Mouse (Mus musculus) stomach, postnatal 0 days (tissue): ENCODE results near the gene Cavin1. TPM values are rescaled to one million over a fixed set of nuclear protein-coding genes. Genes with fewer than 3 reads are reported as not detected.
A peak's percentile ranks its signal among the peaks of the same experiment; 100 is the strongest.
"Not testable (repeated sequence)": the region's sequence is repeated elsewhere in the genome, so short reads cannot be mapped to it uniquely, and the experiment has no call there.

ENCODE experiments used
- ATAC-seq: fragments of 200-750 bp; cut with Nextera tagmentation; 2 replicates; pipeline ENCODE4 v1.8.0; 2017; ENCODE audit not compliant: low FRiP score, low TSS enrichment
- DNase-seq: peaks from one replicate; pipeline ENCODE4 v3.0.0-alpha.2; 2016; ENCODE audit warnings: low spot score
- H3K27ac ChIP-seq: fragments of 300-500 bp; sonication (generic); replicated peaks from 2 replicates; pipeline ENCODE4 v1.5.1; 2014; ENCODE audit warnings: mild to moderate bottlenecking, control low read depth
- H3K27me3 ChIP-seq: fragments of 300-500 bp; sonication (generic); 2 replicates; pipeline ENCODE4 v1.6.1; 2014; ENCODE audit warnings: low read length; ENCODE audit not compliant: control insufficient read depth, insufficient read depth
- H3K36me3 ChIP-seq: fragments of 300-500 bp; sonication (generic); 2 replicates; pipeline ENCODE4 v1.6.1; 2014; ENCODE audit warnings: low read length, mixed read lengths; ENCODE audit not compliant: control insufficient read depth, insufficient read depth
- H3K4me1 ChIP-seq: fragments of 300-500 bp; sonication (generic); replicated peaks from 2 replicates; pipeline ENCODE4 v1.6.1; 2014; ENCODE audit warnings: antibody characterized with exemption; ENCODE audit not compliant: control insufficient read depth, insufficient read depth
- H3K4me2 ChIP-seq: fragments of 300-500 bp; sonication (generic); replicated peaks from 2 replicates; pipeline ENCODE4 v1.6.1; 2014; ENCODE audit warnings: low read depth, mild to moderate bottlenecking, control low read depth, moderate library complexity
- H3K4me3 ChIP-seq: fragments of 300-500 bp; sonication (generic); 2 replicates; pipeline ENCODE4 v1.5.1; 2014; ENCODE audit warnings: low read depth, low read length, control low read depth
- H3K9ac ChIP-seq: fragments of 300-500 bp; sonication (generic); 2 replicates; pipeline ENCODE4 v1.6.1; 2014; ENCODE audit warnings: mild to moderate bottlenecking, low read length, control low read depth, mixed read lengths
- H3K9me3 ChIP-seq: fragments of 300-500 bp; sonication (generic); 2 replicates; pipeline ENCODE4 v1.6.1; 2016; ENCODE audit warnings: low read length; ENCODE audit not compliant: control insufficient read depth
- CTCF ChIP-seq: IDR thresholded peaks from 2 replicates; pipeline ENCODE4 v1.5.1; 2016; ENCODE audit warnings: antibody characterized with exemption, low read depth, mild to moderate bottlenecking, moderate library complexity
- EP300 ChIP-seq: optimal IDR thresholded peaks from 2 replicates; pipeline ENCODE3; 2016; ENCODE audit warnings: antibody characterized with exemption
- WGBS: fragments of 180-500 bp; shearing (Covaris S2); extraction: QIAGEN DNeasy Blood & Tissue Kit; methylation state at CpG from one replicate; pipeline ENCODE4 v1.1.7; 2014; 5-methylcytosine and 5-hydroxymethylcytosine counted together
- polyA plus RNA-seq: library from polyadenylated mRNA; unstranded; fragments of >200 nt; fragmentation: Nextera tagmentation; extraction: Ambion mirVana; gene quantifications from 2 replicates; pipeline ENCODE4 v1.2.1, GENCODE M21; 2015

Gene Cavin1
- polyA plus RNA-seq, 1 experiment from 2014 or later: 331 TPM

GRCm38 (mm10) chr11:101003025-101003685 lies 32.5 kb upstream of the Cavin1 start:
- ATAC-seq (peak; percentile 91), DNase-seq (peak; percentile 40)
- H3K27ac ChIP-seq: no peak overlapping the region
- H3K9ac ChIP-seq: no peak overlapping the region
- H3K4me1 ChIP-seq: no peaks in the 10 kb centered on the region
- H3K9me3 ChIP-seq: no peaks in the 10 kb centered on the region
- no peak for TF ChIP-seq EP300
- H3K36me3 ChIP-seq: no peaks in the 10 kb centered on the region
- H3K27me3 ChIP-seq: no peaks in the 10 kb centered on the region
- no peak overlapping the region for H3K4me2 ChIP-seq
- WGBS: 41% methylated on average over 3 of the region's 3 CpGs
- H3K4me3 ChIP-seq: no peak overlapping the region

GRCm38 (mm10) chr11:101001875-101002552 lies 31.3 kb upstream of the Cavin1 start:
- H3K36me3 ChIP-seq, H3K27ac ChIP-seq, ATAC-seq, H3K4me2 ChIP-seq, DNase-seq, H3K27me3 ChIP-seq, H3K4me1 ChIP-seq, H3K9me3 ChIP-seq, H3K9ac ChIP-seq, H3K4me3 ChIP-seq: not testable (repeated sequence)
- WGBS: 79% methylated on average over 3 of the region's 6 CpGs

DNA sequence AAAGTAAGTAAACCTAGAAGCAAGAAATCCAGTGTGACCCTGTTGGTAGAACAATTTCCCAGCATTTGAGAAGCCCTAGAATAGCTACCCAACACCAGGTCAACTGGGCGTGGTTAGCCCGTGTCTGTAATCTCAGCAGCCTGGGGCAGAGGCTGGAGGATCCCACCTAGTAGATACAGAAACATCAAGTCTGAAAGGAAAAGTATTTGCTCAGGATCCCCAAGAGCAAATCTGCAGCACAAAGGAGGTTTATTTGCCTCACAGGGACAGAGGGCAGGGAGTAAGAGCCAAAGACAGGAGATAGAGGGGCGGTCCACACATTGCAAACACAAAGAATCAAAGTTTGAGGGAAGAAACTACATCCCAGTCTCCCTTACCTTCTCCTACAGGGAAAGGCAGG lies 28.6 kb upstream of the Cavin1 start:
- DNase-seq (no peak), ATAC-seq (no peak)
- WGBS: 61% methylated on average over 3 of the region's 3 CpGs
- no peaks in the 10 kb centered on the region for H3K27me3 ChIP-seq
- no peaks in the 10 kb centered on the region for H3K9me3 ChIP-seq
- no peaks in the 10 kb centered on the region for H3K4me1 ChIP-seq
- H3K4me2 ChIP-seq: no peak overlapping the region
- no peak overlapping the region for H3K4me3 ChIP-seq
- H3K36me3 ChIP-seq: no peaks in the 10 kb centered on the region
- no peak overlapping the region for H3K27ac ChIP-seq
- H3K9ac ChIP-seq: no peak overlapping the region
- TF ChIP-seq CTCF: no peak

DNA sequence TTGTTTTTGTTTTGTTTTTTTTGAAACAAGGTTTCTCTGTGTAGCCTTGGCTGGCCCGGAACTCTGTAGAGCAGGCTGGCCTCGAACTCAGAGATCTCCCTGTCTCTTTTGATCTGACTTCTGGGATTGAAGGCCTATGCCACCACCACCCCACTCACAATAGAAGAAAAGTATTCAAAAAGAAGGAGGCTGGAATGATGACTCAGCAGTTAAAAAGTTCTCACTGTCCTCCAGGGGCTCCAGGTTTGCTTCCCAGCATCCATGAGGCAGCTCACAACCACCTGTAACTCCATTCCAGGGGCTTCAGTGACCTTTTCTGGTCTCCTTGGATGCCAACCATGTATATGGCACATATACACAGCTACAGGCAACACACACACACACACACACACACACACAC lies 28.1 kb upstream of the Cavin1 start:
- H3K4me2 ChIP-seq: no peak overlapping the region
- no peak overlapping the region for H3K4me3 ChIP-seq
- no peaks in the 10 kb centered on the region for H3K9me3 ChIP-seq
- DNase-seq (no peak), ATAC-seq (no peak)
- no peaks in the 10 kb centered on the region for H3K36me3 ChIP-seq
- no peaks in the 10 kb centered on the region for H3K27me3 ChIP-seq
- TF ChIP-seq CTCF (no peak), EP300 (no peak)
- H3K9ac ChIP-seq: no peak overlapping the region
- H3K27ac ChIP-seq: no peak overlapping the region
- 80% methylated on average over 2 of the region's 2 CpGs for WGBS
- H3K4me1 ChIP-seq: no peaks in the 10 kb centered on the region

- no peak for ATAC-seq
- 74% methylated on average over 4 of the region's 4 CpGs for WGBS
- no peak for DNase-seq
- H3K27me3 ChIP-seq: no peaks in the 10 kb centered on the region
- H3K4me1 ChIP-seq: no peaks in the 10 kb centered on the region
- no peak for TF ChIP-seq CTCF
- no peak overlapping the region for H3K4me2 ChIP-seq
- H3K27ac ChIP-seq: no peak overlapping the region
- H3K9ac ChIP-seq: no peak overlapping the region
- no peak overlapping the region for H3K4me3 ChIP-seq
- no peaks in the 10 kb centered on the region for H3K9me3 ChIP-seq
- no peaks in the 10 kb centered on the region for H3K36me3 ChIP-seq
These were observed 25.8 kb upstream of the Cavin1 start for GRCm38 (mm10) chr11:100996501-100996900.

GRCm38 (mm10) chr11:100994655-100995054 lies 24.0 kb upstream of the Cavin1 start:
- no peak overlapping the region for H3K4me3 ChIP-seq
- ATAC-seq: no peak

More at GRCm38 (mm10) chr11:100994655-100995054, 24.0 kb upstream of the Cavin1 start:
- H3K27ac ChIP-seq: no peak overlapping the region
- H3K4me2 ChIP-seq: no peak overlapping the region
- no peaks in the 10 kb centered on the region for H3K4me1 ChIP-seq
- H3K36me3 ChIP-seq: no peaks in the 10 kb centered on the region
- H3K9ac ChIP-seq: no peak overlapping the region
- DNase-seq: no peak
- WGBS: 58% methylated on average over 5 of the region's 5 CpGs
- H3K9me3 ChIP-seq: no peaks in the 10 kb centered on the region
- H3K27me3 ChIP-seq: no peaks in the 10 kb centered on the region
- TF ChIP-seq CTCF (no peak), EP300 (no peak)
